Mouse (Mus musculus): Measurements from ENCODE around the gene P2ry1.

The P2ry1 gene

DNA sequence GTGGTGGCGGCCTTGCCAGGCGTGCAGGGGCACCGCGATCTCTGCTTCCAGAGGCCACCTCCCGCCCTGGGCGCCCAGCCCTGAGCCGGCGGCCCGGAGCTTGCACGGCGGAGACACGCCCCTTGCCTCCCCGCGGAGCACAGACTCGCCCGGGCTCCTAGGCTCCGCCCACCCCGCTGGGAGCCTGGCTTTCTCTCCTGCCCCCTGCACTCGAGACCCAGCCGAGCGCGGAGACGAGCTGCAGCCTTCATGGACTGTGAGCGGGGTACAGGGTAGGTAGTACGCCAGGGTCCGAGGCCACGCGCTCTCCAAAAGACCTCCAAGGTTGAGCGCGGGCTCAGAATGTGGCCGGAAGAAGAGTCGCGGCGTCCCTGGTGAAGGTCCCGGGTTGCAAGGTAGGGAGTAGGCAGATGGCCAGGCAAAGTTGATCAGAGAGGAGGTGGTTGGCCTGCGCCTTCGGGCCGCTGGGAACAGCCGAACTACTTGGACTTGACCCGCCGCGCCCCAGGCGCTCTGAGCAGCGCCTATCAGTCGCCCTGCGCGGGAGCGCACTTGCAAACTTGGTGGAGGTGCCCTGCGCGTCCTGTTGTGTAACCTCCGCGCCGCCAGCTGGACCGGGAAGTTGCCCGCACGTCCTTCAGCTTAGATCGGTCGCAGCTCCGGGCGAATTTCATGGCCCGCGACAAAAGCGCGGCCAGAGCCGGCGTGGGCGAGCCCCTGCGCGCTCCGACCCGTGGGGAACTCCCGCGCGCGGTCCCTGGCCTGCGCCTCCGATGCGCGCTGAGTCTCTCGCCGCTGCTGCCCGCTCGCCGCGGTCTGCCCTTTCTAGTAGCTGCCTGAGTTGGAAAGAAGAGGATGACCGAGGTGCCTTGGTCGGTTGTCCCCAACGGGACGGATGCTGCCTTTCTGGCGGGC is at the start of gene P2ry1:
Gene P2ry1 (plus strand): TSS at position 209 of the 915 bp plus-strand sequence.
- DNase-seq (ENCODE audit: extremely low spot score, low read depth, low spot score), result no peak

DNA sequence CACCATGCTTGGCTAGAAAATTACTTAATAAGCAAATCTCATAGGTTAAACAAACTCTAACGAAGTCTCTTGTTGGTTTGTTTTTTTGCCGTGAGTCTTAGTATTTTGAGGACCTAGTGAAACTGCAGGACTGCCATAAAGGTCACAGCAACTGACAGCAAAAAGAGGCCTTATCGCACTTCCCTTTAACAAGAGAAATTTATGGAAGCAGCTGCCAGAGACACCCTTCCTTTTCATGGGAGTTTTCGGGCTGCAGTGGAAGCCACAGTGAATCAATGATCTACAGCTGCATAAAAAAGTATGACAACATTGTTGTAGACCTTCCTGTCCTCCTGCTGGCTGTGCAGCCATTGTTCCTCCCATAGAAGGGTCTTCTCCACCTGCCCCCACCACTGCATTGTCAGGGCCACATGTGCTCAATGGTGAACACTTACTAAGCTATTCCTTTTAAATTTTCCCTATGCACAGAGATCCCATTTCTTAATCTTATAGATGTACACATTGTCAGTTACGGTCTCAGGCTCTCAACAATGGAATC is 49.3 kb upstream of the P2ry1 start:
- DNase-seq (ENCODE audit: extremely low spot score, low read depth, low spot score), result no peak

DNA sequence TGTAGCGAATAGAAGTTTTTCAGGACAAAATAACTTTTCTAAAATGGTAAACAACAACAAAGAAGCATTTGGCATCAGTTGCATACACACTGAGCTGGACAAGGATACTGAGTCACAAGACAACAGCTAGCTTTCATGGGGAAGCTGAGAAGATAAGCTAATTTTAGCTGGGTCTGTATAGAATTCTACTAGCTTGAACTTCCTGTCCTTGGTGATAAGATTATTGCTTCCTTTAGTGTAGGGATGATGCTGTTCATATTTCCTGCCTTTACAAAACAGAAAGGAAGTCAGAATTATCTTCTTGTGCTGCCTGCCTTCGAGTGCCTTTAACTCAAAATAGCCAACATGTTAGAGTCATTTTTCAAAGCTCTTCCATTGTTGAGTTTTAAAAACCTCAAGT is 48.5 kb upstream of the P2ry1 start:
- no peak for DNase-seq (ENCODE audit: extremely low spot score, low read depth, low spot score)

DNA sequence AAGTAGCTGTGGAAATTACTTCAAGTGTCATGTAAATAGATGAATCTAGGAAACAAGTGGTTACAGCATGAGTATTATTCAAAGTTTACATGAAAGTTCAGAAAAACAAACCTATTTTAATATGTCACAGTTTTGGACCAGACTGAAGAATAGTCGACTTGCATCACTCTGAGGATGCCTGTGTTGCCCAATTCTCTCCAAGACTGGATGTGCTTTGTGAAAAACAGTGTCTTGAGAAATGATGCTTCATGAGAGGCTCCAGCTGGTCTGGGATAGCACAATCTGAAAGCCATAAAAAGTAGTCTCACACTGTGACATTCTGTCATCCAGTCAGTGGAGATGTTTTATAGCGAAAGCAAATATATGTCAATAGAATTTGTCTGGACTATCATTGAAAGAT is 43.8 kb upstream of the P2ry1 start:
- no peak for DNase-seq (ENCODE audit: extremely low spot score, low read depth, low spot score)

DNA sequence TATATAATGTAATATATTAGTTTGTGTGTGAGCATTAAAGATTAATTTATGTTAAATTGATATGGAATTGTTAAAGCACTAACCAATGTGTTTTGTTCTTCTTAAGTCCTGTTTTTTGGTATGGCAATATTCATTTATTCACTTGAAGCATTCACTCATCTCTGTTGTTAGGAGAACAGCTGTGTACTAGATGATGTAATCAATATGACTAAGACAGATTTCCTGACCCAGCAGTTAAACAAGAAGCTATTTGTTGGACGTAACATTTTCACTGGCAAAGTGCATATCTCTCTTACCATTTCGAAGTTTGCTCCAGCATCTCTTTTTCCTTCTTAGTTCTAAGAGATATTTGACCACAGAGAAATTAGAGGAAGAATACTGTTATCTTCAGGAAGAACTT is 37.5 kb upstream of the P2ry1 start:
- no peak for DNase-seq (ENCODE audit: extremely low spot score, low read depth, low spot score)

DNA sequence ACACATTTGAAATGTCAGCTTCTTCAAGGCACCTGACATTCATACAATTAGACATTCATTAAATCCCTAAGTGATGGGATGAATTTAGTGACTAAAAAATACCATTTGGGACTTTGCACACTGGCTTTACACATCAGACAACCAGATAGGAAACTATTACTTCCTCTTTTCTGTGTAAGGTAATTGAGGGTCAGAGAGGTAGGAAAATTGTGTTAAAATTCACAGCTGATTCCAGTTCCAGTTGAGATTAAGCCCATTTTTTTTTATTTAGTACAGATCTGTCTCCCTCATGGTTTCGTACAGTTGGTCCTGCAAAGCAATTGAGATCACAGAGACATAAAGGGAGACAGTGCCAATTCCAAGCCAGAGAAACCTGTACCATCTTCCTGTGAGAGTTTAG is 27.7 kb upstream of the P2ry1 start:
- no peak for DNase-seq (ENCODE audit: extremely low spot score, low read depth, low spot score)

DNA sequence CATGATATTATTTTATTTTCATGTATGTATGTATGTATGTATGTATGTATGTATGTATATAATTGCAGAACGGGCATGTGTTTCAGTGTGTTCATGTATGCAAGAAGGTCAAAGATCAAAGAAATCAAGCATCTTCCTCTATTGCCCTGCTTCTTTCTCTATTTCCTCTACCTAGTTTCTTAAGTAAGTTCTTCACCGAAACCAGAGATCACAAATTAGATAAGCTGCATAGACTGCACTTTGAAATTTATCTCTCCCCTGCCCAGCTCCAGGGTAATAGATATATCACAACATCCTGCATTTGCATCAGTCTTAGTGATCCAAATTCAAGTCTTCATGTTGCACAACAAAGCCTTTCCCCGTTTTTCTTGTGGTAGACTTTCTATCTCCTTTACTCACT is 20.5 kb upstream of the P2ry1 start:
- DNase-seq (ENCODE audit: extremely low spot score, low read depth, low spot score), result no peak

DNA sequence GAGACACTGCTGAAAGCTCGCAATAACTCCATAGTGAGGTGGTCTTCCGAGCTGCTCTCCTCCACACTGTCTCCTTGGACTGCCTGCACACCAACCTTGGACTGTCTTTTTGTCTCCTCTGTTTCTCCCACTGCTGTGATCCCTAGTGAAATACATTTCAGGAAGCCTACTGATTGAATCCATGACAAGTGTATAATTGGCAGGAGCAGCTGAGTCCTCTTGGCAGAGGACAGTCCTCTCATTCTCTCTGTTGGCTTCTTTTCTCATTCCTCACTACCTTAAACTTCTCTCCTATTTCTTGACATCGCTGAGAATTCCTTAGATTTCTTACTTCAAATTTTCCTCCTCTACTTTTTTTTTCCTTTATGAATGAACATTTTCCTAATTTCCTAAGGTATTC is 4.5 kb upstream of the P2ry1 start:
- no peak for DNase-seq (ENCODE audit: extremely low spot score, low read depth, low spot score)

DNA sequence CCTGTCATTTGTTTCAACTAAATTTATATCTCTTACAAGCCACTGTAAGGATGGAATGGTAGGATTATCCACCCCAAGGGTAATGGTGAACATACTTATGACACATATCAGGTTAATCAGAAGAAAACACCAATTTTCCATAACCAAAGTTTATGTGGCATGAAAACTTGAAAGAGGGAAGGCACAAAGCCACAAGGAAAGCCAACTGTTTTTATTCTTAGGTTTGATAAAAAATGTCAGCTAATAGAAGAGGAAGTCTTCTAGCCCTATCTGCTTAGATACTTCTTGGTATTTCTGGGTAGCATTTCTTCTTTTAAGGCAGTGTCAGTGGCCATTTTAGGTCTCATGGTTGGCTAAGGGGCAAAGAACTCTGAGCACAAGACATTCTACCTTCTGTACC is 2.9 kb upstream of the P2ry1 start:
- DNase-seq (ENCODE audit: extremely low spot score, low read depth, low spot score), result no peak

DNA sequence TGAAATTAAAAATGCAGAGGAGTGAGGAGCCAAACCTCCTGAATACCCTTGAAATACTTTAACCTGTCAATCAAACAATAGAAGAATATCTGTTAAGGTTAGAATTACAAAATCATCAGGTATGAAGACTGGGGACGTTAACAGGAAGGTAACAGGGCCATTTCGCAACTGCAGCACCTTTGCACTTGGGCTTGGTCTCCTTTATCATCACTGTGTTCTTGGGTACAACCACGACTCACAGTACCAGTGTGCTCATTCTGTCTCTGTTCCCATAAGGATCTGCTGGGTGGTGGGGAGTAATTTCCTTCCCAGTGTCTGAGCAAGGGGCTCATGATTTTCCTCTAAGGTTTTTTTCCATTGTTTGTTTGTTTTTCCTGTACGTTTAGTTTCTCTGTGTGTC is 1.8 kb upstream of the P2ry1 start:
- DNase-seq (ENCODE audit: extremely low spot score, low read depth, low spot score), result no peak

DNA sequence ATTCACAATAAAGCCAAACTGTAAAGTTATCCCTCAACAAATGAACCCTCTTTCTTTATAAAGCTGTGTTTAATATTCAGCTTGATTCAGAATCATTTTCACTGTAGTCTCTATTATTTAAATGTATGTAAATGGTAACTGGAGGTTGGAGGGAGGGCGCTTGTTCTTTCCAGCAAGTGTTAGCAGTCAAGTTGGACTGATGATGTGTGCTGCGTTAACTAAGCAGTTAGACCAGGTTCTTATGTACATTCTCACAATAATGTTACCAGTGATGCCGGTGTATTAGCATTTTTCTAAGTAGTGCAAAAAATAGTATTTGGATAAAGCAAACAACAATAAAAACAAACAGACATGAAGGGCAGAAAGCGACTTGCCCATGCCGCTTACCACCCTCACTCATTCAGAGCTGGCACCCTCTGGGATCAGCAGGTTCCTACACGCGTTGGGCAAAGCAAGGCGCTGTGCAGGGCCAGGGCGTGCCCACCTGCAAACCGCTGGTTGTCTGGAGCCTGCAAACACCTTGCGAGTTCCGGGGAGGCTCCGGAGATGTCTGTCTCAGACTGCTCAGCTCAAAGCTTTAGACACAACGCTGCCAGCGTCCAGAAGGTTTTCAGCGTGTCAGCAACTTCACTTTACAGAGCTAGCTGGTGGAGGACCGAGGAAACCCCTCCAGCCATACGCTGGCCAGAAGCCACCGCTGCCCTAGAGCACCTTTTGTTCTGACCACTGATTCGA is 576 bp upstream of the P2ry1 start:
- DNase-seq (ENCODE audit: extremely low spot score, low read depth, low spot score), result no peak

DNA sequence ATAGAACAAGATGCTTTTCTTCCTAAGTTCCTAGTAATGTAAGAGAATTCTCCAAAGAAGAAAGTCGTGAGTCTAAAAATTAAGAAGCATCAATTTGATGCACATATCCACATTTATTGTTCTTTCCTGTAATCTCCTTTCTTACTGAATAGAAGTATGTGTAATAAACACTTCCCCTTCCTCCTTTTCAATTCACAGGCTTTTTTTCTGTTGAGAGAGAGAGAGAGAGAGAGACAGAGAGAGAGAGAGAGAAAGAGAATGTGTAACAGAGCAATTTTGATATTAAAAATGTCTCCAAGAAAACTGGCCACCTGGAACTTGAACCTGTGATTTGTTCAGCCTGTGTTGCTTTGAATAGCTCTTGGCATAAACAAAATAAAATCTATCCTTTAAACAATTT is 2.0 kb downstream of the P2ry1 start:
- DNase-seq (ENCODE audit: extremely low spot score, low read depth, low spot score), result no peak

DNA sequence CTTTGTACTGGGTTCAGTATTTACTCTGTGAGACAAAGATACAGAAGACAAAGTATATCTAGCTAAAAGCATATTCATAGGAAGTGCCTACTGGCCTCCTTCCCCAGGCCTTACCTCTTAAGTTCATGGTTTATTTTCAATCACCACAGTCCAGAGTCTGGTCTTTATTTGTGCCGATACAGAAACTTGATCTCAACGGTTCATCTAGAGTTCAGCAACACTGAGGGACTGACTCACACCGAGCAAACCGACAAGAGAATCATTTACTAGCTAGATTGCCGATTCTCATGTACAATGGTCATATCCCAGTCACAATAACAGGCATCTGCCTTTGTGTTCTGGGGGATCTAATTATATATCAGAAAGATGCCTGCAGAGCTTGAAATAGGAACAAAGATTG is 9.1 kb downstream of the P2ry1 start:
- DNase-seq (ENCODE audit: extremely low spot score, low read depth, low spot score), result no peak

DNA sequence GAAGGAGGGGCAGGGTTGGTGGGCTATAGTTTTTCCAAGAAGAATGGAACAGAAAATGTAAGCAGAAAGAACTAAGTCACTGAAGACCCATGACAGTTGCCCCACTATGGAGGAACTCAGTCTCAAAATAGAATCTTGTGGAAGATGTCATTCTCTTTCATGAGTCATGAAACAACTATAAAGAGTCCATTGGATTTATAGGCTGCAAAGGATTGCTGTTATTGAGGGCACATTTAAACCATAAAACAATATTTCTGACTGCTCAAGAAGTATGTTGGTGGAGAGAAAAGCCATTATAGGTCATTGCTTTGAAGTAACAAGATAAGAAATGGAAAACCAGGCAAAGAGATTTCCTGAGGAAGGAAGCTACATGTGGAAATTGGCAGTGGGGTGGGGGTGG is 10.0 kb downstream of the P2ry1 start:
- DNase-seq (ENCODE audit: extremely low spot score, low read depth, low spot score), result no peak

DNA sequence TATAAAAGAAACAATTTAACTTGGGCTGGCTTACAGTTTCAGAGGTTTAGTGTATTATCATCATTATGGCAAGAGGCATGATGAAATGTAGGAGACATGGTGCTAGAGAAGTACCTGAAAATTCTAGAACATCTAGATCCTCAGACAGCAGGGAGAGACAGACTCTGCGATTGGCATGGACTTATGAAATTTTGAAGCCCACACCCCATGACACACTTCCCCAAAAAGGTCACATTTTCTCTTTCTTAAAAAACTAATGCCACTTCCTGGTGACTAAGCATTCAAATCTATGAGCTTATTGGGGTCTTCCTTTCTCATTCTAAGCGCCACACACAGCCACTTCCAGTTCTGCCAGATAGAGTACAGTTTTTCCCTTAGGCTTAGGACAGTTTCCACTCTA is 14.1 kb downstream of the P2ry1 start:
- no peak for DNase-seq (ENCODE audit: extremely low spot score, low read depth, low spot score)

DNA sequence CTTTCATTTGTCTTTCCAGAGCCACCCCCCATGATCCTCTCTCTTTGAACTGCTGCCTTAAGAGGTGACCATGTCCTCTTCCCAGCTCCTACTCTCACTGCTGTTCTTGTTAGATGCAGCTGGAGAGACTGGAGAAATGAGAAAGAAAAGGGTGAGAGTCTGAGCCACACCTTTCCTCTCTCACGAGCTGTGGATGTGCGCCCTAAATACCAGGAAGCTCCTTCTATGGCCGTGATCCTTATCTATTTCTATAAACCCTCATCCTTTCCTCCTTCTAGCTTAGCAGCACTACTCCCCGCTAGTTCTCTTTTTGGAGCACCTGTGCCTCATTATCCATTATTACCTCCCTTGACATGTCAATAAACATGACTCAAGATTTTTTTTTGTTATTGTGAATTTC is 29.5 kb downstream of the P2ry1 start:
- DNase-seq (ENCODE audit: extremely low spot score, low read depth, low spot score), result no peak

DNA sequence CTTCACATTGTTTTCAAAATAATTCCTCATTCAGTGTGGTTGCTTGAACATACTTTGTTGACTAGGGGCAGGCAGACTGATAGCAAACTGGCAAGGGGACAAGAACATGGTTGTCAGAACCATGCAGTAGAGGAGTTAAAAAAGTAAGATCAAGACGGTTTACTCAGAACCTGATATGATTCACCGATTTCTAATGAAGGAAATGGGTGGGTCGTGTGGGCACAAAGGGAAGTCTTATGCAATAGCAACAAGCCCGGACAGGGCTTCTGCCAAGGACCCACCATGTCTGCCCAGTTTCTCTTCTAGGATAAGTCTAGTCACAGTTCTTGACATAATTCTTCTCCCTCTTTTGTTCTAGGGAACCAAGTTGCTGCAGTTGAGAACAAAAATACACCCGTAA is 33.0 kb downstream of the P2ry1 start:
- no peak for DNase-seq (ENCODE audit: extremely low spot score, low read depth, low spot score)

DNA sequence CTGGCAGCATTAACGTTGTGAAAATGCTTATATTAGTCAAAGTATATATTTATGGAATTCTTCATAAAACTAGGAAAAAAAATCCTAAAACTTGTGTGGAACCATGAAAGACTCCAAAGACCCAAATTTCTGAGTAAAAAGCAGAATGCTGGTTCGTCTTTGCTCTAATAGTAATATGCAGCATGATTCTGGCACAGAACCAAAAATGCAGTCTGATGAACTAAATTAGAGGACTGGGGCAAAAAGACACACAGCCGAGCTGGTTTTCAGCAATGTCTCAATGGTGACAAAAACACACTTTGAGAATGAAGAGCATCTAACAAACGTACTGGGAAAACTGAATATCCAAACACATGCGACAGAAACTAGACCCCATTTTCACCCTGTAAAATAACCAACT is 37.3 kb downstream of the P2ry1 start:
- no peak for DNase-seq (ENCODE audit: extremely low spot score, low read depth, low spot score)

DNA sequence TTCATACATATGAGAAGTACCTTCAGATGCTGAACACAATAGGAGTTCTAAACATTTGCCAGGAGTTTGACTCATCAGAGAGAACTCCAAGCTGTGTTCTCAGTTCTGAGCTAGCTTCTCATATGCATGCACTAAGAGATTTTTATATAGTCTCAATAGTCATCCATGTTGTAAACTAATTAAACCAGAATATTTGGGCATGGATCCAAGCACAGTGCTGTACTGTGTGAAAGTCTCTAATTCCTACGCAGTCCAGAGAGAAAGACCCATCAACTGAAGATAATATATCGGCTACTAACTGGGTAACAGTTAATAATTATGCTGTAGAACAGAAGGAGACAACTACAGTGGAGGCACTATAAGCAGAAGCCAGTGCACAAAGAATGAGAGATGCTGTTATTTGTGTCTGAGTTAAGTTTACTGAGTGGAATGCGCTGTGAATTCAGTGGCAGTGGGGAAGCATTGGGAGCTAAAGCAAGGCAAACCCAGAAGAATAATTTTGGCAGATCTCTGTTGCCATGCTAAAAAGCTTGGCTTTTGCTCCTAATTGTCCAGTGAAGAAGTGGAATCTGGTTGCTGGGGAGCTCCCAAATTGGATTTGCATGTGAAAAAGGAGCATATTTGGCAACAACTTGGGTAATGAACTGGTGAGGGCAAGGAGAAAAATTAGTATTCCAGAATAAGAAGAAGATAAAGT is 47.5 kb downstream of the P2ry1 start:
- no peak for DNase-seq (ENCODE audit: extremely low spot score, low read depth, low spot score)

All from hindlimb bud, embryonic 11.5 days (tissue).